Mouse (Mus musculus): ENCODE results near the gene Filip1l. TPM values are rescaled to one million over a fixed set of nuclear protein-coding genes. Genes with fewer than 3 reads are reported as not detected.

The Filip1l gene
- polyA plus RNA-seq, 1 experiment from 2014 or later = 30.4 TPM

DNA sequence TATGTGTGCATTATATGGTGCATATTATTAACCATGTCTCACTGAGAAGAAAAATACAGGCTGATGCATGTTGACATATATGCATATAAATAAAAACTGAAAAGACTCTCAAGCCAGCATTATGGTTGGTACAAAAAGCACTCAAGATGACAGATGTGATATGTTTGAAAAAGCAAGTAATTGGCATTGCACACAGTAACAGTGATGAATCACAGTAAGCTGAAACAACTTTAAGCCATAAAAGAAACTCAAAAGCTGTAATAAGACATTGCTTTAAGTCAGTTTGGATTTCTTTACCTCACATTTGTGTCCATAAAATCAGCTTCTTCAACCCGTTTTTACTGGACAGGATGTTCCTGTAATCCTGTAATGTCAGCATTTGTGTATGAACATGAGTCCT lies 211.9 kb downstream of the Filip1l start:
- 50% methylated on average over 1 of the region's 1 CpGs for WGBS
- no peak for DNase-seq (ENCODE audit: low spot score)
- H3K4me3 ChIP-seq (replicated peaks; ENCODE audit: low read depth, low read length) = no peak overlapping the region
- TF ChIP-seq CTCF (IDR thresholded peaks at IDR 0.05; ENCODE audit: low read depth) = no peak
- H3K27me3 ChIP-seq (ENCODE audit: insufficient read depth, low read length) = no peaks in the 10 kb centered on the region
- 0 out of 2 replicates have a peak, but pooled peaks cover 3% of the 10 kb centered on the region for H3K36me3 ChIP-seq (ENCODE audit: insufficient read depth, low read length)
- H3K27ac ChIP-seq = no peak overlapping the region
- H3K9me3 ChIP-seq (replicated peaks; ENCODE audit: low read length) = no peaks in the 10 kb centered on the region
- no peak overlapping the region for H3K9ac ChIP-seq (ENCODE audit: low read depth, low read length)
- no peak for ATAC-seq (replicated peaks; ENCODE audit: low FRiP score, low read depth)
- H3K4me2 ChIP-seq (ENCODE audit: low read length) = no peak overlapping the region
- 0 out of 2 replicates have a peak, but pooled peaks cover 4% of the 10 kb centered on the region for H3K4me1 ChIP-seq (replicated peaks; ENCODE audit: insufficient read depth, low read length)

DNA sequence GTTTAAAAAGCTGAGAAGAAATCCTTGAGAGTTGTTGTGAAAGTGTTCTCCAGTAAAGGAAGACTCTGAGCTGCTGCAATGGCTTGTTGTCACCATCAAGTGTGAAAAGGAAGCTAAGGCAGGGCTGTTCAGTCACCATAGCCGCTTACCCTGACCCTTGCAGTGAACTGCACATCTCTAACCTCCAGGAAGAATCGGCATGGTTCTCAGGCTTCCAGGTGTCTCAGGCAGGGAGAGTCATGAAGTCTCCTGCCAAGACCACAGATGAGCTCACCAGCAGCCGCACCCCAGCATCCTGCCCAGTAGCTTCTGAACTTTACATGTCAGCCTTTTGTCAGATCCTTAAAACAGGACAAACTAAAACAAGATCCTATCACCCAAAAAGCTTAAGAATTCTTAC lies 213.3 kb downstream of the Filip1l start:
- ATAC-seq (replicated peaks; ENCODE audit: low FRiP score, low read depth) (no peak), DNase-seq (ENCODE audit: low spot score) (no peak)
- WGBS = 55% methylated on average over 3 of the region's 3 CpGs
- H3K36me3 ChIP-seq (ENCODE audit: insufficient read depth, low read length) = peaks cover 12% of the 10 kb centered on the region; the same call in 1 of the 2 replicates
- H3K9ac ChIP-seq (ENCODE audit: low read depth, low read length) = no peak overlapping the region
- 0 out of 2 replicates have a peak, but pooled peaks cover 4% of the 10 kb centered on the region for H3K4me1 ChIP-seq (replicated peaks; ENCODE audit: insufficient read depth, low read length)
- H3K4me3 ChIP-seq (replicated peaks; ENCODE audit: low read depth, low read length) = no peak overlapping the region
- no peak overlapping the region for H3K27ac ChIP-seq
- H3K4me2 ChIP-seq (ENCODE audit: low read length) = no peak overlapping the region
- TF ChIP-seq CTCF (IDR thresholded peaks at IDR 0.05; ENCODE audit: low read depth) = no peak
- H3K27me3 ChIP-seq (ENCODE audit: insufficient read depth, low read length) = no peaks in the 10 kb centered on the region
- no peaks in the 10 kb centered on the region for H3K9me3 ChIP-seq (replicated peaks; ENCODE audit: low read length)

- ATAC-seq (replicated peaks; ENCODE audit: low FRiP score, low read depth) = no peak
- Histone ChIP-seq H3K9ac (ENCODE audit: low read depth, low read length) (no peak overlapping the region), H3K4me2 (ENCODE audit: low read length) (no peak overlapping the region), H3K9me3 (replicated peaks; ENCODE audit: low read length) (no peaks in the 10 kb centered on the region), H3K4me3 (replicated peaks; ENCODE audit: low read depth, low read length) (no peak overlapping the region), H3K27ac (no peak overlapping the region), H3K27me3 (ENCODE audit: insufficient read depth, low read length) (no peaks in the 10 kb centered on the region), H3K36me3 (ENCODE audit: insufficient read depth, low read length) (peaks cover 20% of the 10 kb centered on the region), H3K4me1 (replicated peaks; ENCODE audit: insufficient read depth, low read length) (0 out of 2 replicates have a peak, but pooled peaks cover 3% of the 10 kb centered on the region)
- 92% methylated on average over 7 of the region's 7 CpGs for WGBS
- no peak for DNase-seq (ENCODE audit: low spot score)
- TF ChIP-seq CTCF (IDR thresholded peaks at IDR 0.05; ENCODE audit: low read depth) = no peak
Observed at GRCm38 (mm10) chr16:57568648-57569404, 215.9 kb downstream of the Filip1l start.

DNA sequence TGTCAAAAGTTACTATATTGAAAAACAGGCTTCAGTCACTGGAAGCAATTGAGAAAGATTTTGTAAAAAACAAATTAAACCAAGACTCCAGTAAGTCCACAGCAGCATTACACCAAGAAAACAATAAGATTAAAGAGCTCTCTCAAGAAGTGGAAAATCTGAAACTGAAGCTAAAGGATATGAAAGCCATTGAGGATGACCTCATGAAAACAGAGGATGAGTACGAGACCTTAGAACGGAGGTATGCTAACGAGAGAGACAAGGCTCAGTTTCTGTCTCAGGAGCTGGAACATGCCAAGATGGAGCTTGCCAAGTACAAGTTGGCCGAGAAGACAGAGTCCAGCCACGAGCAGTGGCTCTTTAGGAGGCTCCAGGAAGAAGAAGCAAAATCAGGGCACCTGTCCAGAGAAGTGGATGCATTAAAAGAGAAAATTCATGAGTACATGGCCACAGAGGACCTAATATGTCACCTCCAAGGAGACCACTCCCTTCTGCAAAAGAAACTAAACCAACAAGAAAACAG lies 218.0 kb downstream of the Filip1l start:
- no peak for TF ChIP-seq CTCF (IDR thresholded peaks at IDR 0.05; ENCODE audit: low read depth)
- H3K27me3 ChIP-seq (ENCODE audit: insufficient read depth, low read length) = no peaks in the 10 kb centered on the region
- peaks cover 20% of the 10 kb centered on the region for H3K36me3 ChIP-seq (ENCODE audit: insufficient read depth, low read length)
- 93% methylated on average over 5 of the region's 5 CpGs for WGBS
- ATAC-seq (replicated peaks; ENCODE audit: low FRiP score, low read depth) (no peak), DNase-seq (ENCODE audit: low spot score) (no peak)
- H3K27ac ChIP-seq = no peak overlapping the region
- H3K9ac ChIP-seq (ENCODE audit: low read depth, low read length) = no peak overlapping the region
- H3K4me1 ChIP-seq (replicated peaks; ENCODE audit: insufficient read depth, low read length) = 0 out of 2 replicates have a peak, but pooled peaks cover 3% of the 10 kb centered on the region
- no peaks in the 10 kb centered on the region for H3K9me3 ChIP-seq (replicated peaks; ENCODE audit: low read length)
- H3K4me3 ChIP-seq (replicated peaks; ENCODE audit: low read depth, low read length) = no peak overlapping the region
- H3K4me2 ChIP-seq (ENCODE audit: low read length) = no peak overlapping the region

- no peak for ATAC-seq (replicated peaks; ENCODE audit: low FRiP score, low read depth)
- H3K4me2 ChIP-seq (ENCODE audit: low read length) = no peak overlapping the region
- H3K4me1 ChIP-seq (replicated peaks; ENCODE audit: insufficient read depth, low read length) = 0 out of 2 replicates have a peak, but pooled peaks cover 3% of the 10 kb centered on the region
Observed at GRCm38 (mm10) chr16:57573831-57574230, 220.9 kb downstream of the Filip1l start.

GRCm38 (mm10) chr16:57575764-57576388 lies 223.0 kb downstream of the Filip1l start:
- no peaks in the 10 kb centered on the region for H3K9me3 ChIP-seq (replicated peaks; ENCODE audit: low read length)
- ATAC-seq (replicated peaks; ENCODE audit: low FRiP score, low read depth) (no peak), DNase-seq (ENCODE audit: low spot score) (no peak)
- TF ChIP-seq CTCF (IDR thresholded peaks at IDR 0.05; ENCODE audit: low read depth) = no peak
- 96% methylated on average over 1 of the region's 1 CpGs for WGBS
- H3K4me2 ChIP-seq (ENCODE audit: low read length) = no peak overlapping the region
- H3K27ac ChIP-seq = no peak overlapping the region
- no peak overlapping the region for H3K9ac ChIP-seq (ENCODE audit: low read depth, low read length)
- H3K27me3 ChIP-seq (ENCODE audit: insufficient read depth, low read length) = no peaks in the 10 kb centered on the region
- H3K36me3 ChIP-seq (ENCODE audit: insufficient read depth, low read length) = peaks cover 10% of the 10 kb centered on the region
- 0 out of 2 replicates have a peak, but pooled peaks cover 3% of the 10 kb centered on the region for H3K4me1 ChIP-seq (replicated peaks; ENCODE audit: insufficient read depth, low read length)
- no peak overlapping the region for H3K4me3 ChIP-seq (replicated peaks; ENCODE audit: low read depth, low read length)

More at GRCm38 (mm10) chr16:57573831-57574230, 220.9 kb downstream of the Filip1l start:
- no peak overlapping the region for H3K9ac ChIP-seq (ENCODE audit: low read depth, low read length)
- 55% methylated on average over 1 of the region's 1 CpGs for WGBS
- H3K4me3 ChIP-seq (replicated peaks; ENCODE audit: low read depth, low read length) = no peak overlapping the region
- no peak for DNase-seq (ENCODE audit: low spot score)
- no peak overlapping the region for H3K27ac ChIP-seq
- H3K36me3 ChIP-seq (ENCODE audit: insufficient read depth, low read length) = peaks cover 20% of the 10 kb centered on the region
- no peak for TF ChIP-seq CTCF (IDR thresholded peaks at IDR 0.05; ENCODE audit: low read depth)
- H3K27me3 ChIP-seq (ENCODE audit: insufficient read depth, low read length) = no peaks in the 10 kb centered on the region
- no peaks in the 10 kb centered on the region for H3K9me3 ChIP-seq (replicated peaks; ENCODE audit: low read length)
